Mouse (Mus musculus): Measurements from ENCODE around the gene Pcnx3.
"Not testable (repeated sequence)": the region's sequence is repeated elsewhere in the genome, so short reads cannot be mapped to it uniquely, and the experiment has no call there.

Gene Pcnx3

DNA sequence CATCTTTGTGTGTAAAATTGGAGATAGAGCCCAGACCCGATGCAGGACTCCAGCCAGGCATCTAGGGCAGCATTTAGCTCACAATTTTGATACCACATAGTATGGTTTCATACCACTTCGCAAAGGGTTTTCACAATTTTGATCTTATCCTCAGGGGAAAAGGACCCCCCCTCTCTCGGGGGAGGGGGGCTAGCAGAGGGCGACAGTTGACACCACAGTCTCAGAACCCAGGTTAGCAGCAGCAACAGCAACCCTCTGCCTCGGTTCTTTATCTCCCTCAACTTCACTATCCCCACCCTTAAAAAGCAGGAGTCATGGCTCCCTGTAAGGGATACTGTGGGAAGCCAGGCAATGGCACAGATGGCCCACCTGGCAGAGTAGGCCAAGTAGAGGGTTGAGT is 24.5 kb upstream of the Pcnx3 start:
- DNase-seq (ENCODE audit: low read depth, low spot score) = no peak

DNA sequence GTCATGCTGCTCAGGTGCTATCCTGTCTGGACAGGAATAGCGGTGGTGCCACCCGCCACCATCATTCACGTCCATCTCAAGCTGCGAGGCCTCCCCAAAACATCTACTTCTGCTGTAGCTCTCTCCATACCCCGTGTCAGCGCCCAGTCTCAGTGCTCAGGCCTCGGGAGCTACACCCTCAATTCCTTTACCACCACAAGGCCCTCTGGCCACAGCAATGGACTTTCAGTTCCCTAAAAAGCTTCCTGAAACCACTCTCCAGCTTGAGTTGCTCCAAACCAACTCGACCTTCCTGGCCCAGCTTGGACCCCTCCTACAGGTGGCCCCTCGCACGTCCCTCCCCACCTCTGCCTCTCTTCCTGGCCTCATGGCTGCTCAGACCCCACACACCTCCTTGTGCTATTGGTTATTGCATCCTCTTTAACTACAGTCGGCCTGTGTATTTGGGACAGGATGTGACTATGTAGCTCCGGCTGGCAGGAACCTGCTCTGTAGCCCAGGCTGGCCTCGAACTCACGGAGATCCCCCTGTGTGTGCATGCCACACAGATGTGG is 23.3 kb upstream of the Pcnx3 start:
- no peak for DNase-seq (ENCODE audit: low read depth, low spot score)

DNA sequence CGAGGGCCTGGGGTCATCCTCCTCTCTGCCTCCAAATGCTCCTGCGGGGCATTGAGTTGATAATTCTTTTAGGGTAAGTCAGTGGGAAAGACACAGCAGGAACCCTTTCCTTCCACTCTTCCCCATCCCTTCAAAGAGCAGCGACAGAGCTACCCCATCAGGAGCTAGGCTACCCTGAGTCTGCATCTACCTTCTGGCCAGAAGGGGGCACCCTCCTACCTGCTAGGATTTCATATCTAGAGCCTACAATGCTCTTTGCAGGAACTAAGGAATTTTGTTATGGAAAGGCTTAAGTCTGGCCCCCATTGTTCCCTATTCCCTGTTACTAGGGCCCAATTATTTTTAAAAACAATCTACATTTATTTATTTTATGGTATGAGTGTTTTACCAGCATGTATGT is 22.5 kb upstream of the Pcnx3 start:
- peak; percentile 82 for DNase-seq (ENCODE audit: low read depth, low spot score)

DNA sequence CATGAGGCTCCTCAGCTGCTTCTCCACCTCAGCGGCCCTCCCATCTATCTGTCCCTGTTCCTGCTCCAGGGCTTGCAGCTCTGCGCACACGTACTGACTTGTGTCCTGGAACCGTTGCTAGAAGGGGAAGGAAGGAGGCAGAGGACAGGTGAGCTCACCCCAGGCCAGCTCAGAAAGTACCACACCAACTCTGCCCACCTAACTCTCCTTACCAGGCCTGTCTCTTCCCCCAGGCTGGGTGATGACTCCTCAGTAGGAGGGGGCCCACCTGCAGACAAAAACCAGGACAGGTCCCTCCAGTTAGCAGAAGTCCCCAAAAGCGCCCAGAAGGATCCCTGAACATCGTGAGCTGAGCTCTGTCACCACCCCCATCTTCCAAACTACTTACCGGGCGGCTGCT is 21.9 kb upstream of the Pcnx3 start:
- no peak for DNase-seq (ENCODE audit: low read depth, low spot score)

DNA sequence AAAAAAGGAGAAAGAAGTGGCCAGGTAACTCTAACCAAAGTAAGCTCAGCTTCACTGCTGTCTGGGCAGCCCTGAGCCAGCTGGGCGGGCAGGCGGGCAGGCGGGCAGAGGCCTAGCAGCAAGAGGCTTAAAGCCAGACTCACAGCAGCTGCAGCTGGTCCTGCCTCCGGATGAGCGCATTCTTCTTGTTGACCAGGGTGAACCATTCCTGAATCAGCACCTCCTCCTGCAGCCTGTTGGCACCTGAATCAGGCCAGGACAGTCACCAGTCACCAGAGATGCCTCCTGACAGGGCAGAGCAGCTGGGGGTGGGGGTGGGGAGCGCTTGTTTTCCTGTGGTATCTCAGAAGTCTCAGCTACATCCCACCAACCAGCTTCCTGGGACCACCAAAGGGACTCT is 21.4 kb upstream of the Pcnx3 start:
- no peak for DNase-seq (ENCODE audit: low read depth, low spot score)

DNA sequence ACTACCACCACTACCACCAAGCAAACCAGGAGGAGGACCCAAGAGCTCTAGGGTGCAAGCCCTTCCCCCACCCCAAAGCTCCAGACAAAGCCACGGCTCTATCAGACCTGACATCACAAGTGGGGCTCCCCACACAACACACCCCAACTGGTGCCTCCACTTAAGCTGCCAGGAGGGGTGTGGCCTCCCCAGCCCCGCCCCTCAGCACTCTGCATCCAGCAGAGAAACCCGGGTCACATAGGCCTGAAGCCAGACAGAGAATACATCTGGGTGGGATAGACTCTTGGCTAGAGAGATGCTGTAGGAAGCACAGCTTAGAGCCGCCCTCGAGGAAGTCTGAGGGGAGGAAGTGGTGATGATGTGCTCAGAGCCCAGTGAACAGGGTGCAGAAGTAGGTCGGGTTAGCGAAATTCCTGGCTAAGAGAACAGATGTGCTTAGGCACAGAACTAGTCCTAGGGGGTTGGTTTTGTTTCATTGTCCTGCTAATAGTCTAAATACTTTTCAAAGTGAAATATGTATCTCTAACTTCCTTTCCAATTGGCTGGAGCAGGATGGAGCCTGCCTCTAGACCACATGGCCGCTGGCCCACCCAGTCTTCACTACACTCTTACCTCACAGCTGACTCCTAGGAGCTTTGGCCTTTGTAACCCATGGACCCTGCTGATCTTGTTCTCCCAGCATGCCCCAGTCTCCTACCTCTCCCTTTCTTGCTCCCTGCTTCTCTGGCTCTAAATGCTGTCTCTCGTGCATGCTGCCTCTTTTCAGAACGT is 16.3 kb upstream of the Pcnx3 start:
- DNase-seq (ENCODE audit: low read depth, low spot score) = peak; percentile 50

DNA sequence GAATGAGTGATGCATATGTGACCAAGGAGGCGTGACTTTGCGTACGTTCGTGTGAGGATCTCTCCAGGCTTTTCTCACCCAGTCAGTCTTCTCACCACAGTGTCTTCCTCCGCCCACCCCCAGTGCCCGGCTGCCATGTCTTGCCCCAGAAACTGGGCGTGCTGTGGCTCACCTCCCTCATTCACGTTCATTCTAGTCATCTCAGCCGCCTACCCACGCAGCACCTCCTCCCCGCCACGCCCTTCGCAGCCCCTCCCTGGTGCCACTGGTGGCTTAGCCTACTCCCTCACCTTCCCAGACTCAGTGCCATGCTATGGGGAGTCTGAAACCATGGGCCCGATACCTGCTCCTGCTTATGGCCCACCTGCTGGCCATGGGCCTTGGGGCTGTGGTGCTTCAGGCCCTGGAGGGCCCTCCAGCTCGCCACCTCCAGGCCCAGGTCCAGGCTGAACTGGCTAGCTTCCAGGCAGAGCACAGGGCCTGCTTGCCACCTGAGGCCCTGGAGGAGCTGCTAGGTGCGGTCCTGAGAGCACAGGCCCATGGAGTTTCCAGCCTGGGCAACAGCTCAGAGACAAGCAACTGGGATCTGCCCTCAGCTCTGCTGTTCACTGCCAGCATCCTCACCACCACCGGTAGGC is 15.6 kb upstream of the Pcnx3 start, which contains the start of gene Kcnk7:
Gene Kcnk7, plus strand, starts transcription at position 205 of the 638 bp plus-strand sequence.
- no peak for DNase-seq (ENCODE audit: low read depth, low spot score)

DNA sequence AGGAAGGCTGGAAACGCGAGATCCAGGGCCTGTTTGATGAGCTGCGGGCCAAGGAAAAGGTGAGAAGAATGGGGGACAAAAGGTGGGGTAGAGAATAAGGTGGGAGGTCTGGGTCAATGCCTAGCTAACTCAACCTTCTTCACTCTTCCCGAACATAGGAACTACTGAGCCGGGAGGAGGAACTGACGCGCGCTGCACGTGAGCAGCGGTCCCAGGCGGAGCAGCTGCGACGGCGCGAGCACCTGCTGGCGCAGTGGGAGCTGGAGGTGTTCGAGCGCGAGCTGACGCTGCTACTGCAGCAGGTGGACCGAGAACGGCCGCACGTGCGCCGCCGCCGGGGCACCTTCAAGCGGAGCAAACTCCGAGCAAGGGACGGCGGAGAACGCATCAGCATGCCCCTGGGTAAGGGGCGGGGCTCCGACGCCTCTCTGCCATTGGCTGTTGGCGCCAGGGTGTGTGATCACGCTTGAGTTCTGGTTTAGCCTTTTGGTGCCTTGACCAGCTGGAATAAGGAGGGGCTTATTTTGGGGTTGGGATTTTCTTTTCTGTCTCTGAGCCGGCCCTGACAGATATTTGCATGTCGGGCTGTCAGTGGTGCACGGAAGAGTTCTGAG is 7.2 kb upstream of the Pcnx3 start:
- DNase-seq (ENCODE audit: low read depth, low spot score) = peak; percentile 96

DNA sequence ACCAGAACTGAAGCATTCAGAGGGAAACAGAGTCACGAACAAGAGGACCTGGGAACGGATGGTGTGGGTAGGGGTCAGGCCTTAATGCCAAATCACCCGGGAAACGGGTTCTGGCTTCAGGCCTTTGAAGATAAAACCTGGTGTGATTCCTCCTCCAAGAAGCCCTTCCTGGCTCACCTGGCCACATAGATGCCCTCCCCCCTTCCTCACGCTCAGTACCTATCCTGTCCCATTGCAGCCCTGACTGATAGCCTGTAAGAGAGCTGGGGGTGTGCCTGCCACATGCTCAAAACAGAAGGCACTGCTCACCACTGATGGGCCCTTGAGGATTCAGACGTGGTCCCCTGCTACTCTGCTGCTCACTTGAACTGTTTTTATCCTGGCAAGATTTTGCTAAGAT is 5.1 kb upstream of the Pcnx3 start:
- DNase-seq (ENCODE audit: low read depth, low spot score) = no peak

DNA sequence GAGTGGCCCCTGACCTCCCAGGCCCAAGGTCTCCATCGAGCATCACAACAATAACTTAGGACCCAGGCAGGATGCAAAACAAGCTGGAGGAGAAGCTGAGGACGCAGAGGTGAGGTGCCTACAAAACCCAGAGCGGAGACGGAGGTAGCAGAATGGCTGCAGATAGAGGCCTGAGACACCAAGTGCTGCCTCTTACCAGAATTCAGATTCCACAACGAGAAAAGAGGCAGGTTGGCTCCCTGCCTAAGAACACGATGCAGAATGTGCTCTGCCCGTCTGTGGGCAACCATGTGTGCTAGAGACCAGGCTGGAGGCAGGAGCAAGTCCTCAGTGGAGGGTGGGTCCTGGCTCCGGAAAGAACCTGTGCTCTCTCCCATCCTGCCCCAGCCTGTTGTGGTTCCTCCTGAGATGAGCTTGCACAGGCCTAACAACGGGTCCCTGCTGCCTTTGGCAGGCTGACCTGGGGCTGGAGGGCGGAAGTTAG is 4.2 kb upstream of the Pcnx3 start:
- DNase-seq (ENCODE audit: low read depth, low spot score) = no peak

DNA sequence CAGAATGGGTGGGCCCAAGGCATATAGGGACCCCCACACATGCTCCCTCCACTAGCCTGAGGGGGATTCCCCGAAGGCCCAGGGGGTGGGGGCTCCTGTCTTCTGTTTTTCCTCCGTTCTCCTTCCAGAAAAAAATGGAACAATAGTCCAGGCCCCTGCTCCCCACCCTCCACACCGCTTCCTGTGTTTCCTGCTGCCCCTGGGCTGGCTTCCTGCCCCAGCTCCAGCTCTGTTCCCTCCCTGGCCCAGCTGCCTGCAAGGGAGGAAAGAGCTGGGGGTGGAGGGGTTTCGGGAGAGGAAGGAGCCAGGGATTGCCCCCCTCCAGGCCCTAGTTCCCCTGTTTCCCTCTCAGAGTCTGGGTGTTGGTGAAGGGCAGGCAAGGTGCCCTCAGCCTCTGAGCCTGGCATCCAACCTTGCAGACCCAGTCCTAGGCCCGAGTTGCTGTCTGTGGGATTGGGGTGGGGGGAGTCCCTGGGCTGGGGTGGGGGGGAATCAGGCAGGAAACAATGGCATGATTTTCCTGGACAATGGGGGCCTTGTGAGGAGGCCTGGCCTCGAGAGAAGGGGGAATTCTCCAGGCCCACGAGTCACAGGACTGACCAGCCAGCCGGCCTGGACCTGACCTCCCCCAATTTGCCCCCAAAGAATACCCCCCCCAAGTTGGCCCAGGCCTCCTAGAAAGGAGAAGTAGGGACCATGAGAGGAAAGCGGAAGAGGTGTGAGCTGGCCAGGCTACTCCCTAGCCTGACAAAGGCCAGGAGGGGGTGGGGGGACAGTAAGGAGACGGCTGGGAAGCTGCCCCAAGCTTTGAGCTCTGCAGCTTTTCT is 3.6 kb upstream of the Pcnx3 start:
- DNase-seq (ENCODE audit: low read depth, low spot score) = no peak

DNA sequence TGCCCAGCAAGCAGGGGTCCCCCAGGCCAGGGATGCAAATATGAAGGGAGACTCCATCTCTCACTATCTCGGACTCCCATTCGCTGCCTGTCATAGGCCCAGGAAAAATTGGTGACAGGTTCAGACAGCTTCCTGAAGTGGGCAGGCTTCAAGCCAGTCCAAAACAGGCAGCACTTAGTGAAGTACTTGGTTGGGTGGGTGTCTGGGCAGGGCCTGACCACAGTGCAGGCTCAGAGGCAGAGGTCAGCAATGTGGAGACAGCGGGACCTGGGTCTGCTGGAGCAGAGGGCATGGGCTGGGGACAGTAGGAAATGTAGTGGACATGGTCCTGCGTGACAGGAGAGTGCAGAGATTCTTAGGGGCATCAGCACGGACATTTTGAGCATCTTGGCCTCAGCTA is 2.9 kb upstream of the Pcnx3 start:
- no peak for DNase-seq (ENCODE audit: low read depth, low spot score)

DNA sequence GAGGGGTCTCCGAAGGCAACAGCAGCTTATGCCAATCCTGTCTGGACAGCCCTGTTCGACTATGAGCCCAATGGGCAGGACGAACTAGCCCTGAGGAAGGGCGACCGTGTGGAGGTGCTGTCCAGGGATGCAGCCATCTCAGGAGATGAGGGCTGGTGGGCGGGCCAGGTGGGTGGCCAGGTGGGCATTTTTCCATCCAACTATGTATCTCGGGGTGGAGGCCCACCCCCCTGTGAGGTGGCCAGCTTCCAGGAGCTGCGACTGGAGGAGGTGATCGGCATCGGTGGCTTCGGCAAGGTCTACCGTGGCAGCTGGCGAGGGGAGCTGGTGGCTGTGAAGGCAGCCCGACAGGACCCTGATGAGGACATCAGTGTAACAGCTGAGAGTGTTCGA is 1.6 kb upstream of the Pcnx3 start:
- no peak for DNase-seq (ENCODE audit: low read depth, low spot score)

DNA sequence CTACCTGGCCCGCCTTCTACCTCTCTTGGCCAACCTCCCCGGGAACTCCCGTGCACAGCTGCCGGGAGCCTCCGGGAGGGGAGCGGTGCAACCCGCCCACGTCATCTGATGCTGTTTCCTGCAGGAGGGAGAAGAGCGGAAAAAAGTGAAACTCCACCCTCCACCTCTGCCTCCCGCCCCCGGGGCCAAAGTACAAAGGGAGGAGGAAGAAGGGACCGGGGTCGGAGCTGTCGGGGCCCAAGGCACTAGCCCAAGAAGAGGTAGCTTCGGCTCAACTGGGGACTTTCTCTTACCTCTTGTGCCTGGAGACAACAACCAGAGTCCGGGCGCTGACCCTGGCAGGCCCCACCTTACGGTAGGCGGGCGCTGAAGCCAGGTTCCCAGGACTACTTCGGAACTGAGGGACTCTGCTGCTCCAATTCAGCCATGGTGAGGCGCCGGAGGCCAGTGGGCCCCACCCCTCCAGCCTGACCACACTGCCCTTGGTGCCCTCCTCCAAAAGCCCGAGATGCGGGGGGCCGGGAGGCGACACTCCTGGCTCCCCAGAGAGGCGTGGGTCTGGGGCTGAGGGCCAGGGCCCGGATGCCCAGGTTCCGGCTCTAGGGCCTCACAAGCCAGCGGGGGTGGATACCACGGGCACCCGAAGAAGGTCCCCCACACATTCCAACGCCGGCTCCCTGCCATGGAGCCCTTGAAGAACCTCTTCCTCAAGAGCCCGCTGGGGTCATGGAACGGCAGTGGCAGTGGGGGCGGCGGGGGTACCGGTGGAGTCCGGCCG is 1.0 kb upstream of the Pcnx3 start:
- peak; percentile 79 for DNase-seq (ENCODE audit: low read depth, low spot score)

DNA sequence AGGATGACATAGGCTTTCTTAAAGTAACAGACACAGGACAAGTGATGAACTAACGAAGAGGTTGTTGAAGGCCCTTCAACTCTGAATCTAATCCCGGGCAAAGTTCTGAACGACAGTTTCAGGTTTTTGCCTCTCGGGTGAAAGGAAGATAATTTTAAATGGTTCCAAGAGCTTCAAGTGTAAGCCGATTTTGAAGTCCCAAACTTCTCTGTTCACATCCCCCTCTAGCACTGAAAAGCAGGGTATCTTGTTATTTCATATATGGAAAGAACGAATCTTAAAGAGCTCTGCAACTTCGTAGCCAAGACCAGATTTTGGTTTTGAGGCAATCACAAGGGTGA is 350 bp upstream of the Pcnx3 start:
- no peak for DNase-seq (ENCODE audit: low read depth, low spot score)

DNA sequence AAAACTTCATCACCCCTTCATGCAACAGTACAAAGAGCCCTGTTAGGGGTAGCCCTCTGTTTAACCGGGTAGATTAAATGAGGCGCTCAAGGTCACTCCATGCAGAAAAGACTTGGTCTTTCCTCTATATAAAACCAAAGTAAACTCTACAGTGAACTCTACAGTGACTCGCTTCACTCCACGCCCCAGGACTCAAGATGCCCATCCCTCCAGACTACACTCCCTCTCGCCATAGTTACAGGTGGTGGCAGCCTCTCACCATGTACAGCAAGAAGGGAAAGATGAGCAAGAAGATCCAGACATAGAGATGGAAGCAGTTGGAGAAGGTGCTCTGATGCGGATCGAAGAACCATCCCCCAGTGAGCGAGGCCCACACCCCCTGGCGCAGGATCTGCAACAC is 970 bp downstream of the Pcnx3 start:
- DNase-seq (ENCODE audit: low read depth, low spot score) = no peak

DNA sequence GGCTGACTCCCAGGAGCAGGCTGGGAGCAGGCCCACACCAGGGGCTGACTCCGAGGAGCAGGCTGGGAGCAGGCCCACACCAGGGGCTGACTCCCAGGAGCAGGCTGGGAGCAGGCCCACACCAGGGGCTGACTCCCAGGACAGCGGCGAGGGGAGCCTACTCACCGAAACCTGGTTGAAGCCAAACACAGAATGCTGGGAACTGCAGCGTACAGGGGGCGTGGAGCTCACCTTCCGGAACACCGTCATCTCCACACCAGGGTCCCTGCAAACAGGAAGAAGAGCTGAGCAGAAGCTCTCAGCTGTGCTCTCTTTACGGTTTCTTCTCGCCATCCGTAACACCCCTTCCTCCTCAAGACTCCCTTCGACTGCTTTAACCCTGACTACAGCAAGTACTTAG is 1.8 kb downstream of the Pcnx3 start:
- not testable (repeated sequence) for DNase-seq (ENCODE audit: low read depth, low spot score)

DNA sequence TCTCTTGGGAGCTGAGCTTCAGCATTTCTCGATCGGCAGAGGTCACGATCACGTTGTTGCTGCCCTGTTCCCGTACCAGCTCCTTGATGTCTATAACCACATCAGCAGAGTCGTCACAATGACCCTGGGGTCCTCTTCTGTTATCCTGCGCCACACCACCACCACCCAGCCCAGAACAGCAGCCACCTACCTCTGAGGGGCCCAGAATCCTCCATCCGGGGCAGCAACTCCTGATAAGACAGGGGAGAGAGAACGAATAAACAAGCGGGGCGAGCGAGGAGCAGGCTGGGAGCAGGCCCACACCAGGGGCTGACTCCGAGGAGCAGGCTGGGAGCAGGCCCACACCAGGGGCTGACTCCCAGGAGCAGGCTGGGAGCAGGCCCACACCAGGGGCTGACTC is 2.3 kb downstream of the Pcnx3 start:
- DNase-seq (ENCODE audit: low read depth, low spot score) = no peak

DNA sequence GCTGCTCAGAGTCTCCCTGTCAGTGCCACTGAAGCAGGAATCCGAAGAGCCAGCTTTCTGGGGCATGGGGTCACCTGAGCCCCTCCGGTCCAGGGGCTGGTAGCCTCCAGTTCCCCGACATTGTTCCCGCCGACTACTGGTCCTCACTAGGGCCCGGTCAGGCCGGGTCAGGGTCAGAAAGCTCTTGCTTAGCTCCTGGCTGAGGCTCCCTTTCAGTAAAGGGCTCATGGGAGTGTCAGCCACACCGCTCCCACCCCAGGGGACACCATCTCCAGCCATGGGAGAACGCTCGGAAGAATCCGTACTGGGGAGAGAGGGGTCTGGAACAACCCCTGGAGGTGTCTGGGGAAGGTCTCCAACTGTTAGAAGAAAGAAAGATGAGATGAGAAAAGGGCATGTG is 2.8 kb downstream of the Pcnx3 start:
- no peak for DNase-seq (ENCODE audit: low read depth, low spot score)

DNA sequence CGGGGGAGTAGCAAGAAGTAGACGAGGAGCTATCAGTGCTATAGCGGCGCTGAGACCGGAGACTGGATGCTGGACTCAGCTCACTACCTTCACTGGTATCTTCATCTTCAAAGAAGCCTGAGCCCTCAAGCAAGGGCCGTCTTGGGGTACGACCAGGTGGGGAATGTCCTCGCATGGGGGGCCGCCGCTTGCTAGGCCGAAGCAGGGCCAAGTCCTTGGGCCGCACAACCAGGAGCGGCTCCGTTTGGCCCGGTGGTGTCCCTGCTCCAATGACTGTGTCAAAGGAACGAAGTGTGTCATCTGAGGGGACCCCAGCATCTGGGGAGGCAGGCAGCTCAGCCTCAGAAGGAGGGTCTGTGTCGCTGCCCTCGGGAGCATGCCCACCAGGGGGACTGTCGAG is 3.3 kb downstream of the Pcnx3 start:
- DNase-seq (ENCODE audit: low read depth, low spot score) = no peak

DNA sequence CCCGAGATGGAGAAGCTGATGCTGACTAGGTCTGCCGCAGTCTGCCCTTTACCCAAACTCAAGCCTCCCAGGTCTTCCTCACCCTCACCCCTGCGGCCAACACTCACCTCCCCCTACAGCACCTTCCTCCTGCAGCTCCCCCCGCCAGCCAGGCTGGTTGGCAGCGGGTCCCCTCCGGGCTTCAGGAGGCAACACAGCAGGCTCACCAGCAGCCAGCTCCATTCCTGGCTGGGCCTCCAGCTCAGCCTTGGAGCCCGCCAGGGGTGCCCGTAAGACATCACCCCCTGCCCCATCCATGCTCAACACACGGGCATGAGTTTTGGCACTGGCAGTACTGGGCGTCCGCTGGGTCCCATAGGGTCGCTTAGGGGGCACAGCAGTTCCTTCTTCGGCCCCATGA is 3.7 kb downstream of the Pcnx3 start:
- DNase-seq (ENCODE audit: low read depth, low spot score) = no peak

Measured in R1 (cell line).